Mouse (Mus musculus) embryo, embryonic 9.5 days (tissue): ENCODE results near the gene AI413582.

Experiments
- DNase-seq: peaks from one replicate; pipeline ENCODE4 v3.0.0-alpha.2; 2017; ENCODE audit errors: extremely low spot score

AI413582 gene

DNA sequence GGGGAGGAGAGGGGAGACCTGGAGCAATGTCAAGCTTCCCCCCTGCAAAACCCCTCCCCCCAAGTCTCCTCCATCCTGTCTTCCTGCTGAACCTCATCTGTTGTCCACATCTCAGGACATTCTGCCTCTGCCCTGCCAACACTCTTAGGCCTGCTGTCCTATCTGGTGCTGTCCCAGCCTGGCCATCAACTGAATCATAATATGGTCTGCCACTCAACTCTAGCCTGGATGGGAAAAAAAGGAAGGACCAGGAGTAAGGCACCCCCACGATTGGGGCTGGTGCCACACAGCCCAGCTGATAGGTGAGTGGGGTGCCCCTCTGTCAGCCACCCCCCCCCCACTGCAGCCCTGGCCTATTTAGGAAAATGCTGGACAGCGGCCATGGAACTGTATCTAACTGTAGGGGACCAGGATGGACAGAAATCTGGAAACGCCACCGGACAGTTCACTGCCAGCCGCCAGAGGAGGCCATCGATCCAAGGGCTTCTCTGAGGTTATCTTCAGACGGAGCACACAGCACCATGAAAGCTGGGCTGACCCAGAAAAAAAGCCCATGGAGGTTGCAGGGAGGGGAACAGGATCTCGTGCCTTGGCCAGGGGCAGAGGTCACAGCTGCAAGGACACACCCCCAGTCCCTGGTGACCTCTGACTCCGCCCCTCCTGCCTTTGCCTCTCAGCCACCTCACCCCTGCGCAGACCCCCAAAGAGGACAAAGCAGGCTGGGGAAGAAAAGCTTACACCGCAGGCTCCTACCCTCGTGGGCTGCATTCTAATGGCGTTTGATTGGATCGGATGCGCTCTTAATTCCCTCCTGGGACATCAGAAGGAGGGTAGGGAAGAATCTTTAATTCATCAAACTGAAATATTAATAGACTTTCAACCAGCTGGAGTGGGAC is 46.6 kb downstream of the AI413582 start:
- peak; percentile 66 for DNase-seq

GRCm38 (mm10) chr17:27518296-27518695 is 47.3 kb downstream of the AI413582 start:
- no peak for DNase-seq

DNA sequence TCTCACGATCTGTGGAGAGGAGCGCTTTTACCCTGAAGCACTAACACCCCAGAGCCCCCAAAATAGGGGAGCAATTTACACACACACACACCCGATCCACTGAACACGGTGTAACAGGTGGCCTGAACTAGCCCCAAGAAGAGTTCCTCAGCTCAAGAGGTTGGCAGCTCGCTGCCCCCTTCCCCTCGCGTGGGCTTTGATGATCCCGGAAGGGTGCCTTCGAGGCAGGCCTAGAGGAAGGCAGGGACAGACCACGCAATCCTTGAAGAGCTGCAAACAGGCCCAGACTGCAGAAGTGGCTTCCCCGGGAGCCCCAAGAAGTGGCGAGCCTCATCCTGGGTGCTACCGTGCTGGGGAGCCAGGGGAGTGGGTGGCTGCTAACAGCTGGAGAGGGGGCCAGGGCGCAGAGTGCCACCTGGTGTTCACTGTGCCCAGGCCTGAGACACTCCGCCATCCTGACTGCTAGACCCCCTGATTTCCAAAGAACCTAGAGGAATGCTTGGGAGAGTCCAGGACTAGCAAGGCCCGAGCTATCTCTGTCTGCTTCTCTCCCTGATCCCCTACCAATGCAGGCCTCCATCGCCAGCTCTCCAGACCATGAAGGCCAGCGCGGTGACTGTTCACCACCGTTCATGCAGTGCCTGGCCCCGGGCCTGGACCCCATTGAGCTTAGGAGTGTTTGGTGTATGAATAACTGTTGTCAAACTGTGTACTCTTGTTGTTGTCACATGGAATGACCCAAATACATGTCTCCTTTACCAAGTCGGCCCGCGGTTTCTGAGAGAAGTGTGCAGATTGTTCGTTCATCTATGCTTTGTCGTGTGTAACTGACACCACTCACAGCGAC is 51.4 kb downstream of the AI413582 start:
- no peak for DNase-seq
